Mouse (Mus musculus): ENCODE data around the gene Zfp992.
"Not testable (repeated sequence)": the region's sequence is repeated elsewhere in the genome, so short reads cannot be mapped to it uniquely, and the experiment has no call there.

Zfp992 gene

DNA sequence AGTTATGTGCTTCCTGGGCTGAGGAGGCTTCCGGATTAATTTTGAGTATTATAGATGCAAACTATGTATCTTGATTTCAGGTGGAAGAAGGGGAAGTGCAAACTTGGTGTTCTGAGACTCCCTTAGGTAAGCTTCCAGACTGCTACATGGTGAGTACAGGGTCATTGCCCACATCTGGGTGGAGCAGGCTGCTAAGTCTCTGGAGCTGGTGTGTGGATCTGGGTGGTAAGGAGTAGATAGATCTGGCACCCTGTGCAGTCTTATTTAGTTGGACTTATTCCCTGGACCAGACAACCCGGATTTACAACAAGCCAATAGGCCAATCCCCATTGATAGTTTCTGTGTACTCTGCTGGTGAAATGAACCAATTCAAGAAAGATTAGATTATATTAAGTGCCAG is at the start of gene Zfp992:
Gene Zfp992 (plus strand): TSS at position 74 of the 400 bp plus-strand sequence.
- not testable (repeated sequence) for DNase-seq (ENCODE audit: low spot score in 2 of 2)

DNA sequence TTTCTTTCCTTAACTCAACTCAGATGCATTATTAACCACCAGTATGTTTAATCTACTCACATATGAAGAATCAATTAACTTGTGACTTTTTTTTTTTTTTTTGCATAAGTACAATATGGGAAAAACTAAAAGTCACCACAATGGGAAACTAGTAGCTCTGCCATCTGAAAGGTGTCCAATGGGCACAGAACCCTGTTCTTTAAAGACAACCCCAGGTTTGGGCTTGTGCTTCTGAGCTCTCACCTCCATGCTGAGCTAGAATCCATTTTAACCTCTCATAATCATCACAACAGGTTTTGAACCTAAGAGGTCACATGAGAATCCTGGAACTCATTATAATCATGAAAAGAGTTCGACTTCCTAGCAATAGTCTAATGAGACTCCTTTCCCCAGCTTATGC is 19.4 kb upstream of the Zfp992 start:
- DNase-seq (ENCODE audit: low spot score in 2 of 2) = not testable (repeated sequence)

DNA sequence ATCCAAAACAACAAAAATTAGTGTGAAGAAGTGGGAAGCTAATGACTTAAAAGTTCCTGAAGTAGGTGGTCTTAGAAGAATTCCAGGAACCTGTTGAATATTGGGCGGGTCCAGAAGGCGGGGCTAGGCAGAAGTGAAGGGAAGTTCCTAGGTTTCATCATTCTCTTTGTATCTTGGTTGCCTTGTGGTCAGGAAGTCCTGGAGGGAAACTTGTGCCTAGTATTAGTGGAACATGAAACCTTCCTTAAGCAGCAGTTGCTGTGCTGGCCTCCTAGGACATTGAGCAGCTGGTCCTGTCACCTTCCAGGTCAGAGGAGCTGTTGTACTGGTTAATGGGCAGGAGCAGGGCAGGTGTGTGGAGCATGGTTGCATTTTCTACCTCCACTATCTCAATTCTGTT is 17.9 kb upstream of the Zfp992 start:
- DNase-seq (ENCODE audit: low spot score in 2 of 2) = not testable (repeated sequence)

GRCm38 (mm10) chr4:146435539-146435938 is 13.3 kb upstream of the Zfp992 start:
- not testable (repeated sequence) for DNase-seq (ENCODE audit: low spot score in 2 of 2)

- DNase-seq (ENCODE audit: low spot score in 2 of 2) = not testable (repeated sequence)
These were observed 11.6 kb upstream of the Zfp992 start for GRCm38 (mm10) chr4:146437256-146437655.

DNA sequence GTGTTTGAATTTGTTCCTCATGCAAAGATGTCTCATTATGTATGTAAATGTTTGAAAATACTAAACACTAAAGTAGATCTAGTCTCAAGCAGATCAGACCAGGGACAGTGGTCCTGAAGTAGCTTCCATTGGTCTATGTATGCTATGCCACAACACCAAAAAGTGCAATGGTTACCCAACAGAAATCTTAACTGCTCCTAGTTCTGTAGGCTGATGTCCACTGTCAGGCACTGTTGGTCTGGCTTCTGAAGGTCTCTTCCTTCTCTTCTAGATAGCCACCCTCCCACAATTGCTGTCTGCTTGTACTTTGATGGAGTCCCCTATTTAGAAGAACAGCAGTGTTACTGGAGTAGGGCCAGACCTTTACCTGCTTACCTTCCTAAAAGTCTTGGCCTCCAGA is 4.5 kb upstream of the Zfp992 start:
- not testable (repeated sequence) for DNase-seq (ENCODE audit: low spot score in 2 of 2)

DNA sequence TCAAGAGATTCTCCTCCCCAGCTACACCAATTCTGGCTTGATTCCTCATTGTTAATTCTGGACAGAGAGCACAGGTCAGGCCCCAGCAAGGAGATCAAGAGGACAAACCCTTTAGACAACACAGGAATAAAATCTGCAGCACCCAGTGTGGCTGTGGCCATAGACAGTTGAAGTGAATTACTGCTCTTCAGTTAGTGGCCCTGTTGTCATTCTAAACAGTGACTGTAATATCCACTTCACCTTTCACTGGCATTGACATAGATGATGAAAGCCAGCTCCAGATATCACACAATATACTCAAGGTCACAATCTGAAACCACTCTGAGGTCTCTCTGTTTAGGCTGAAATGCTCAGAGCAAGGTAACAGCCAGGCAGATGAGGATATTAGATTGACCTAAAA is 3.7 kb upstream of the Zfp992 start:
- not testable (repeated sequence) for DNase-seq (ENCODE audit: low spot score in 2 of 2)

DNA sequence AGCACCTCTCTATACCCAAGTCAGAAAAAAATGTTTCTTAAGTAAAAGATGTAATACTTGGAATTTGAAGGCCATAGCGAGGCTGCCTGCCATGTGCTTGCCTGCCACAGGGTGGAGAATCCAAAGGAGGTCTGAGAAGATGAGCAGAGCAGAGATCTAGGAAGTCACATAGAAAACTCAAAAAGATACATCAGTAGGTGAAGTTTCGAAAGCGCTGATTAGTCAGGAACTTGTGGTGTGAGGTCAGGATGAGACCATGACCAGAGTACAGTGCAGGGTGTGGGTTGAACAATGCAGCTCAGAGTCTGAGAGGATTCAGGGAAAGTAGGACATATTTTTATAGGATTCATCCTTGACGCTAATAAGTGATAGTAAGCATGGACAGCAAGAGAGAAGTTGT is 2.7 kb upstream of the Zfp992 start:
- DNase-seq (ENCODE audit: low spot score in 2 of 2) = not testable (repeated sequence)

DNA sequence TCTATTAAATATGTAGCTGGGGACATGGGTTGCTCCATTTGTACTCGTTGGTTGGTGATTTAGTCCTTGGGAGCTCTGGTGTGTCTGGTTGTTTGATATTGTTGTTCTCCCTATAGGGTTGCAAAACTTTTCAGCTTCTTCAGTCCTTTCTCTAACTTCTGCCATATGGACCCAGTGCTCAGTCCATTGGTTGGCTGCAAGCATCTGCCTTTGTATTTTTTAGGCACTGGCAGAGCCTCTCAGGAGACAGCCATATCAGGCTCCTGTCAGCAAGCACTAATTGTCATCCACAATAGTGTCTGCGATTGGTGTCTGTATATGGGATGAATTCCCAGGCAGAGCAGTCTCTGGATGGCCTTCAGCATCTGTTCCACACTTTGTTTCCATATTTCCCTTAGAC is 1.8 kb upstream of the Zfp992 start:
- not testable (repeated sequence) for DNase-seq (ENCODE audit: low spot score in 2 of 2)

DNA sequence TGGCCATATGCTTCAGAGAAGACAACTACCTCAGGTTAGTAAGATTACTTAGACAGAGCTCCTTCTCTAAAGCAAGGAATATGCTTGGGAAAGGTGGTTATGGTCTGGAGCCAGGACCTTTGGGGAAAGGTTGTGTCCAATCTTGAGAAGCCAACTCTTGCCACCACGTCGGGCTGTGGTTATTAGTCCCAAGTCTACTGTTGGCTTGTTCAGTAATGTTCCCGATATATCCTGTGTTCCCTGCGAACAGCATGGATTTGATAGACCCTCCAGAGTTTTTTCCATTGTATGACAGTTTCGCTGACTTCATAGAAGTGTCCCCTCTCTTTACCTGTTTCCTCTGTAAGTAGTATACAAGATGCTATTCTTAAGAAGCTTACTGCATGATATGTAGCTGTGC is 888 bp downstream of the Zfp992 start:
- not testable (repeated sequence) for DNase-seq (ENCODE audit: low spot score in 2 of 2)

DNA sequence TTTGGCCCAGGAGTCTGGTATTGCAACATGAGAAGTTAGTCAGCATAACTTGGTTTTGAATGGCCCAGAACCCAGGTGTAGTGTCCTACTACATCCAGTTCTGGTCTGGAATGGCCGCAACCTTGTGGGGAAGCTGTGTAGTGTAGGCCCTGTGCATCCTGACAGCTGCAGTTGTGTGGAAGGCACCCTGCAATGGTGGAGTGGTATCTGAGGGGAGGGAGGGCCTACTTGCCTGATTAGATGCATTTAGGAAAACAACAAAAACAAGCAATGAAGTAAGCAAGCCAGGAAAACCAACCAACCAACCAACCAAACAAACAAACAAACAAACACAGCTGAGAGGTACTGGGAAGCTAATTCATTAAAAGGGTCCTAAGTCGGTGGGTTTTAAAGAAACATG is 3.8 kb downstream of the Zfp992 start:
- not testable (repeated sequence) for DNase-seq (ENCODE audit: low spot score in 2 of 2)

GRCm38 (mm10) chr4:146454170-146454569 is 5.3 kb downstream of the Zfp992 start:
- DNase-seq (ENCODE audit: low spot score in 2 of 2) = not testable (repeated sequence)

DNA sequence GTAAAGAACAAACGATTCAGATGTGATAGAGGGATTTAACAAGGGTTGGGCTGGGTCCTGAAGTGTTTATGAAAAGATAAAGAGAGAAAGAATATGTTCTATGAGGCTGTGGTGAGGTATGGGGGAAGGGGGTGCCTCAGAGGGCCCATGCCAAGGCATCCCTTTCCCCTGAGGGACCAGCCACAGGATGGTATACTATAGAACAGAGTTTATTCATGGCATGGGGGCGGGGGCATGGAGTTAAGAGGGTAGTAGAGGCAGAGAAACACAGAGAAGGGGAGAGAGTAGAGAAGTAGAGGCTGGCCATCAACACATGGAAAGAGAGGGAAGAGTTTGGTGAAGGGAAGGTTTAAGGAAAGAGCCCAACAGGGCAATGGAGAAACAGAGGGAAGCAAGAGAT is 6.1 kb downstream of the Zfp992 start:
- DNase-seq (ENCODE audit: low spot score in 2 of 2) = no peak

- DNase-seq (ENCODE audit: low spot score in 2 of 2) = no peak
These were observed 6.5 kb downstream of the Zfp992 start for GRCm38 (mm10) chr4:146455321-146455721.

GRCm38 (mm10) chr4:146456061-146456726 is 7.4 kb downstream of the Zfp992 start:
- no peak for DNase-seq (ENCODE audit: low spot score in 2 of 2)

DNA sequence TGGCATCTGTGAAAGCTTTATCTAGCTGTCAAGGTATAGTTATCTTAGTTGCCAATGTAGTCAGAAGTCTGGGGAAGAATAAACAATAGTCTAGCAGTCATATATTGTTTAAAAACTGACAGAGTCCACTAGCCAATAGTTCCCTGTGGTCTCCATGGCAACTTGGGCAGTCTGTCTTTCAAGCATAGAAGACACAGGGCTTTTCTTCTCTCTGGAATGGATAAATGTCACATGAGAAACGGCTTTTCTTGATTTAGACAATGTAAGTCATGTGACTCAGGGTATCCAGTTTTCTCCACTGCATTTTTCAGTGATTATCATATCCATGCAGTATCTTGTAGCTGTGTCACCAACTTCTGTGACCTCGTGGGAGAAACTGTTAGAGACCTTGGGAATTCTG is 8.3 kb downstream of the Zfp992 start:
- no peak for DNase-seq (ENCODE audit: low spot score in 2 of 2)

GRCm38 (mm10) chr4:146457720-146458119 is 8.9 kb downstream of the Zfp992 start:
- DNase-seq (ENCODE audit: low spot score in 2 of 2) = no peak

DNA sequence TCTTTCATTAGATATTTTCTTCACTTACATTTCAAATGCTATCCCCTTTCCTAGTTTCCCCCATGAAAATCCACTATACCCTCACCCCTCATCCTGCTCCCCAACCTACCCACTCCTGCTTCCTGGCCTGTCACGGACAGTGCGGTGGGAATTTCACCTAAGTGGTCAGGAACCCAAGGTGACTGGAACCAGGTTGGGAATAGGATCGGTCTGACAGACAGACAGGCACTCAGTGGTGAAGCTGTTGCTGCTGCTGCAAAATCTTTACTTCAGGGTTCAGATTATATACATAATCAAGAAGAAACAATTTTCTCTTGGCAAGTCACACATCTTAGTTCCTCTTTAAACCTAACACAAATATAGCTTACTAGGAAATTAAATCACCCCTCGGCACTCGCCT is 11.0 kb downstream of the Zfp992 start:
- DNase-seq (ENCODE audit: low spot score in 2 of 2) = not testable (repeated sequence)

GRCm38 (mm10) chr4:146460685-146461084 is 11.9 kb downstream of the Zfp992 start:
- DNase-seq (ENCODE audit: low spot score in 2 of 2) = not testable (repeated sequence)

GRCm38 (mm10) chr4:146463649-146464351 is 15.0 kb downstream of the Zfp992 start:
- DNase-seq (ENCODE audit: low spot score in 2 of 2) = not testable (repeated sequence)

DNA sequence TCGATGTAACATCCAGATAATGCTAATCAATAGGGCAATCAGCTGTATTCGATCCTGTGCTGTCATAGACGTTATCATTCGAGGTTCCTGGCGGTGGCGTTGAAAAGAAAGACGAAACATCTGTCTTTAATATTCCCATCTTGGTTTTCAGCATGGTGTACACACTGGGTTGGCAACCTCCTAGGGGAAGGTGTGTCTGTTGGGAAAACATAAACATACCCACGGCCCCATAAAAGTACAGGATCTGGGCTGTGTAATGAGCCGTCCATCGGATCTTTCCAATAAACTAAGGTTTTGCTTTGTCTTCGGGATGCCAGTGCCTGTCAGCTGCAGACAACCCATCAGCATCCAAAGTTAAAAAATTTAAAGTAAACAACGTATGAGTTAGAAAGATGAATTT is 21.2 kb downstream of the Zfp992 start:
- DNase-seq (ENCODE audit: low spot score in 2 of 2) = not testable (repeated sequence)

DNA sequence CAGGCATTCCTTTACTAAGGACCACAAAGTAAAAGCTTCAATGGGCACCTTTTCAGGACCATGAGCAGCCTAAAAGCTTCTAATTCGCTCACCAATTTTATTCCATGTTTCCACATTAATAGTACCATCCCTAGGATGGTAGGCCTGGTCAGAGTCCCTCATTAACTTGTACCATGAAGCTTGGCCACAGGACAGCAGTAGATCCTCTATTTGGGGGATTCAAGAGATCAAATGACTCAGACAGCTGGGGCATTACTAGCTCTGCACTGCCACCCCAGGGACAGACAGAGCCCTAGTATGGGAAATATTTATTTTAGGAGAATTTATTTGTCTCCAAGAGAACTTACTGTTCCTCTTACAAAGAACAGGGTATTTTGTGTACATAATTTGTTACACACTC is 25.4 kb downstream of the Zfp992 start:
- DNase-seq (ENCODE audit: low spot score in 2 of 2) = not testable (repeated sequence)
